34 mouse cellular contexts compared by ENCODE assay signal in genomic region chr17:12209481-12209880, GRCm38 (mm10).
DNase-seq lines count a peak whose midpoint lies in the region; ATAC-seq and TF ChIP-seq lines count a peak whose summit lies in the region.
"Had no signal": no experiment of that assay in that cellular context is flagged by ENCODE, and none has a peak within 500 bp of the region (broad histone marks: within the 10 kb centered on the region; RNA-seq: fewer than 3 reads in every experiment).

No protein-coding gene starts in this region.

- no peak for ATAC-seq in liver, embryonic 15.5 days (ENCODE audit: insufficient read depth)
- no peak for ATAC-seq in forebrain, embryonic 11.5 days (replicated peaks; ENCODE audit: low FRiP score)
- ATAC-seq: forebrain, embryonic 14.5 days; intestine, embryonic 16.5 days; Patski had no signal

- peak overlapping the region; percentile 84 for H3K27ac ChIP-seq in heart, embryonic 10.5 days
- peak overlapping the region; percentile 28; the same call in 1 of the 2 replicates for H3K27ac ChIP-seq in bone marrow, adult 2 months (ENCODE audit: control insufficient read depth, insufficient read depth, low read depth, low read length, poor library complexity)
- H3K27ac ChIP-seq in liver, embryonic 15.5 days (replicated peaks) = peak overlapping the region; percentile 100
- H3K27ac ChIP-seq in forebrain, embryonic 11.5 days (ENCODE audit: low read depth, low read length) = no peak overlapping the region
- H3K27ac ChIP-seq: embryonic facial prominence, embryonic 12.5 days; heart, adult 2 months; heart, embryonic 13.5 days; hindbrain, embryonic 12.5 days; kidney, postnatal 0 days; limb, embryonic 10.5 days; limb, embryonic 15.5 days; lung, embryonic 15.5 days; neural tube, embryonic 15.5 days; stomach, embryonic 15.5 days had no signal

- DNase-seq in heart, embryonic 10.5 days (ENCODE audit: low spot score) = no peak
- DNase-seq in heart, postnatal 4 days = no peak
- peak; percentile 83 for DNase-seq in 3T3-L1 (ENCODE audit: low read depth, low spot score)
- DNase-seq in gastrocnemius, postnatal 10 days = no peak
- no peak for DNase-seq in heart, adult 18-20 months
- DNase-seq in forebrain, embryonic 11.5 days (ENCODE audit: low spot score) = no peak
- DNase-seq: cerebellum, adult 11-12 months; cerebellum, adult 9-11 months; embryo, embryonic 11 days; gastrocnemius, postnatal 36 days; heart, adult 2 months; heart, postnatal 10 days; kidney, adult 8-10 months; kidney, postnatal 4 days; layer of hippocampus, adult 9-11 months; lung, postnatal 36 days; midbrain, embryonic 14.5 days; retina, postnatal 1 day; right cerebral cortex, postnatal 14 days; thymus, postnatal 14 days had no signal

- TF ChIP-seq POLR2A in bone marrow, adult 2 months (IDR thresholded peaks at IDR 0.05; ENCODE audit: borderline replicate concordance, control insufficient read depth, low read depth, low read length) = no peak

- H3K36me3 ChIP-seq in heart, embryonic 10.5 days = peaks cover 24% of the 10 kb centered on the region
- H3K36me3 ChIP-seq in liver, embryonic 15.5 days (replicated peaks) = peaks cover 56% of the 10 kb centered on the region
- H3K36me3 ChIP-seq in forebrain, embryonic 11.5 days (ENCODE audit: control insufficient read depth, insufficient read depth, low read length) = no peaks in the 10 kb centered on the region
- H3K36me3 ChIP-seq: stomach, embryonic 15.5 days had no signal

- H3K9ac ChIP-seq in liver, embryonic 15.5 days = peak overlapping the region; percentile 59; the same call in 1 of the 2 replicates
- no peak overlapping the region for H3K9ac ChIP-seq in forebrain, embryonic 11.5 days (ENCODE audit: low read length)
- H3K9ac ChIP-seq: embryonic facial prominence, embryonic 12.5 days; heart, embryonic 13.5 days; hindbrain, embryonic 12.5 days; limb, embryonic 15.5 days; lung, embryonic 15.5 days; neural tube, embryonic 15.5 days; stomach, embryonic 15.5 days had no signal

- H3K4me3 ChIP-seq in heart, embryonic 10.5 days = no peak overlapping the region
- no peak overlapping the region for H3K4me3 ChIP-seq in bone marrow, adult 2 months (replicated peaks; ENCODE audit: control insufficient read depth, low read depth, low read length)
- no peak overlapping the region for H3K4me3 ChIP-seq in liver, embryonic 15.5 days (replicated peaks)
- no peak overlapping the region for H3K4me3 ChIP-seq in forebrain, embryonic 11.5 days (ENCODE audit: low read depth, low read length)
- H3K4me3 ChIP-seq: embryonic facial prominence, embryonic 12.5 days; heart, adult 2 months; heart, embryonic 13.5 days; hindbrain, embryonic 12.5 days; limb, embryonic 10.5 days; limb, embryonic 15.5 days; lung, embryonic 15.5 days; neural tube, embryonic 15.5 days; stomach, embryonic 15.5 days had no signal

- no peaks in the 10 kb centered on the region for H3K9me3 ChIP-seq in heart, embryonic 10.5 days
- H3K9me3 ChIP-seq in liver, embryonic 15.5 days (replicated peaks) = no peaks in the 10 kb centered on the region
- H3K9me3 ChIP-seq in forebrain, embryonic 11.5 days (ENCODE audit: control insufficient read depth, low read length) = no peaks in the 10 kb centered on the region
- H3K9me3 ChIP-seq: embryonic facial prominence, embryonic 12.5 days; heart, embryonic 13.5 days; hindbrain, embryonic 12.5 days; limb, embryonic 10.5 days; limb, embryonic 15.5 days; lung, embryonic 15.5 days; neural tube, embryonic 15.5 days; stomach, embryonic 15.5 days had no signal

- H3K4me1 ChIP-seq in heart, embryonic 10.5 days = peaks cover 28% of the 10 kb centered on the region
- H3K4me1 ChIP-seq in bone marrow, adult 2 months (ENCODE audit: control insufficient read depth, insufficient read depth, low read length) = peaks cover 2% of the 10 kb centered on the region; the same call in 1 of the 2 replicates
- peaks cover 68% of the 10 kb centered on the region for H3K4me1 ChIP-seq in liver, embryonic 15.5 days (replicated peaks)
- 0 out of 2 replicates have a peak, but pooled peaks cover 1% of the 10 kb centered on the region for H3K4me1 ChIP-seq in forebrain, embryonic 11.5 days (replicated peaks; ENCODE audit: control insufficient read depth, insufficient read depth, low read length)

- WGBS in heart, embryonic 10.5 days = 74% methylated on average over 4 of the region's 4 CpGs
- 70% methylated on average over 4 of the region's 4 CpGs for WGBS in bone marrow, adult 2 months
- 76% methylated on average over 4 of the region's 4 CpGs for WGBS in liver, embryonic 15.5 days (ENCODE audit: insufficient replicate concordance)
- 91% methylated on average over 4 of the region's 4 CpGs for WGBS in forebrain, embryonic 11.5 days

- no peak overlapping the region for H3K4me2 ChIP-seq in liver, embryonic 15.5 days
- no peak overlapping the region for H3K4me2 ChIP-seq in forebrain, embryonic 11.5 days (ENCODE audit: low read depth, low read length, severe bottlenecking)
- H3K4me2 ChIP-seq: embryonic facial prominence, embryonic 12.5 days; heart, embryonic 13.5 days; hindbrain, embryonic 12.5 days; limb, embryonic 15.5 days; lung, embryonic 15.5 days; neural tube, embryonic 15.5 days; stomach, embryonic 15.5 days had no signal

- no peaks in the 10 kb centered on the region for H3K27me3 ChIP-seq in heart, embryonic 10.5 days (ENCODE audit: insufficient read depth, poor library complexity, severe bottlenecking)
- no peaks in the 10 kb centered on the region for H3K27me3 ChIP-seq in liver, embryonic 15.5 days
- no peaks in the 10 kb centered on the region for H3K27me3 ChIP-seq in forebrain, embryonic 11.5 days (ENCODE audit: control insufficient read depth, insufficient read depth, low read length)
- H3K27me3 ChIP-seq: embryonic facial prominence, embryonic 12.5 days; heart, embryonic 13.5 days; hindbrain, embryonic 12.5 days; limb, embryonic 15.5 days; lung, embryonic 15.5 days; neural tube, embryonic 15.5 days; Patski; stomach, embryonic 15.5 days had no signal

- TF ChIP-seq CTCF in bone marrow, adult 2 months (IDR thresholded peaks at IDR 0.05; ENCODE audit: control insufficient read depth, insufficient read depth, low read length) = no peak
